Mouse (Mus musculus) heart, adult 18-20 months (tissue): ENCODE measurements at regions not wholly inside any gene's neighbourhood (a gene's known extent, or its start where the extent isn't known, plus 50 kb on each side); places are given as distances from the start of the nearest gene placed in this dataset.
A peak's percentile ranks its signal among the peaks of the same experiment; 100 is the strongest.

ENCODE experiments used
- DNase-seq, 2 experiments: peaks; one replicate each; pipeline ENCODE4 v3.0.0; 2021 to 2022; ENCODE audit warnings: mixed read lengths in 1 of 2

GRCm38 (mm10) chr14:68973636-68974101, 320.4 kb downstream of the Synb start:
- peak; percentile 9 to 13 for DNase-seq

- DNase-seq, result peak; percentile 48 to 83
Measured at GRCm38 (mm10) chr14:68966758-68967157, 327.3 kb downstream of the Synb start.

- no peak for DNase-seq
Measured at GRCm38 (mm10) chr14:68954577-68955460, 339.3 kb downstream of the Synb start.

- DNase-seq, result no peak
Measured at GRCm38 (mm10) chr14:68945906-68946305, 348.2 kb downstream of the Synb start.

GRCm38 (mm10) chr14:68945434-68945833, 348.7 kb downstream of the Synb start:
- DNase-seq, result no peak

- DNase-seq, result no peak
Measured at GRCm38 (mm10) chr14:68941759-68942158, 352.3 kb downstream of the Synb start.

GRCm38 (mm10) chr14:68941132-68941690, 352.9 kb downstream of the Synb start:
- no peak for DNase-seq

GRCm38 (mm10) chr14:68935303-68935662, 358.8 kb downstream of the Synb start:
- DNase-seq, result no peak

GRCm38 (mm10) chr14:68934611-68935302, 359.3 kb downstream of the Synb start:
- peak in 1 of 2 experiments; percentile 11 for DNase-seq

GRCm38 (mm10) chr14:68927814-68928213, 366.3 kb downstream of the Synb start:
- no peak for DNase-seq

- DNase-seq, result peak in 1 of 2 experiments; percentile 10
Measured at GRCm38 (mm10) chr14:68923054-68923453, 371.0 kb downstream of the Synb start.

- DNase-seq, result no peak
Measured at GRCm38 (mm10) chr14:68922035-68922434, 372.1 kb downstream of the Synb start.

- peak in 1 of 2 experiments; percentile 2 for DNase-seq
Measured at GRCm38 (mm10) chr14:68918526-68919045, 375.5 kb downstream of the Synb start.

- DNase-seq, result no peak
Measured at GRCm38 (mm10) chr14:68899921-68900320, 394.2 kb downstream of the Synb start.

GRCm38 (mm10) chr14:68877171-68877570, 416.9 kb downstream of the Synb start:
- no peak for DNase-seq

- DNase-seq, result no peak
Measured at GRCm38 (mm10) chr14:68861071-68861470, 433.0 kb downstream of the Synb start.

GRCm38 (mm10) chr14:68857948-68858347, 436.2 kb downstream of the Synb start:
- no peak for DNase-seq

GRCm38 (mm10) chr14:68848506-68848905, 445.6 kb downstream of the Synb start:
- no peak for DNase-seq

- DNase-seq, result no peak
Measured at GRCm38 (mm10) chr14:68847609-68848008, 446.5 kb downstream of the Synb start.

- DNase-seq, result no peak
Measured at GRCm38 (mm10) chr14:68820241-68820640, 473.9 kb downstream of the Synb start.

- no peak for DNase-seq
Measured at GRCm38 (mm10) chr14:68808976-68809375, 485.1 kb downstream of the Synb start.

- DNase-seq, result no peak
Measured at GRCm38 (mm10) chr14:68807918-68808317, 486.2 kb downstream of the Synb start.

GRCm38 (mm10) chr14:68806646-68807045, 487.5 kb downstream of the Synb start:
- no peak for DNase-seq
